Mouse (Mus musculus): ENCODE results near the gene Slamf7. TPM values are rescaled to one million over a fixed set of nuclear protein-coding genes. Genes with fewer than 3 reads are reported as not detected.

Slamf7 gene
- polyA plus RNA-seq, 1 experiment from 2014 or later, result not detected

GRCm38 (mm10) chr1:171630041-171630440 lies 22.8 kb downstream of the Slamf7 start:
- H3K27me3 ChIP-seq (ENCODE audit: control insufficient read depth, insufficient read depth, low read length), result no peaks in the 10 kb centered on the region
- H3K27ac ChIP-seq (ENCODE audit: low read depth, low read length), result no peak overlapping the region
- no peak overlapping the region for H3K4me2 ChIP-seq
- no peaks in the 10 kb centered on the region for H3K4me1 ChIP-seq (ENCODE audit: control insufficient read depth, insufficient read depth, low read length)
- no peaks in the 10 kb centered on the region for H3K36me3 ChIP-seq (ENCODE audit: control insufficient read depth, insufficient read depth, low read length)
- no peaks in the 10 kb centered on the region for H3K9me3 ChIP-seq (replicated peaks; ENCODE audit: control insufficient read depth, low read length)
- H3K9ac ChIP-seq (ENCODE audit: low read depth, low read length), result no peak overlapping the region
- 88% methylated on average over 7 of the region's 7 CpGs for WGBS (ENCODE audit: insufficient replicate concordance)
- no peak for ATAC-seq (replicated peaks; ENCODE audit: insufficient number of reproducible peaks, low FRiP score, low TSS enrichment)
- H3K4me3 ChIP-seq (ENCODE audit: low read depth, low read length), result no peak overlapping the region

- no peak for ATAC-seq (replicated peaks; ENCODE audit: insufficient number of reproducible peaks, low FRiP score, low TSS enrichment)
- 71% methylated on average over 6 of the region's 6 CpGs for WGBS (ENCODE audit: insufficient replicate concordance)
- H3K27me3 ChIP-seq (ENCODE audit: control insufficient read depth, insufficient read depth, low read length), result no peaks in the 10 kb centered on the region
- no peaks in the 10 kb centered on the region for H3K36me3 ChIP-seq (ENCODE audit: control insufficient read depth, insufficient read depth, low read length)
- no peak overlapping the region for H3K4me3 ChIP-seq (ENCODE audit: low read depth, low read length)
- no peak overlapping the region for H3K27ac ChIP-seq (ENCODE audit: low read depth, low read length)
- H3K9ac ChIP-seq (ENCODE audit: low read depth, low read length), result no peak overlapping the region
- no peak overlapping the region for H3K4me2 ChIP-seq
- no peaks in the 10 kb centered on the region for H3K9me3 ChIP-seq (replicated peaks; ENCODE audit: control insufficient read depth, low read length)
- no peaks in the 10 kb centered on the region for H3K4me1 ChIP-seq (ENCODE audit: control insufficient read depth, insufficient read depth, low read length)
Observed at GRCm38 (mm10) chr1:171629168-171629567, 23.7 kb downstream of the Slamf7 start.

- no peak overlapping the region for H3K4me2 ChIP-seq
- no peak overlapping the region for H3K4me3 ChIP-seq (ENCODE audit: low read depth, low read length)
- no peaks in the 10 kb centered on the region for H3K9me3 ChIP-seq (replicated peaks; ENCODE audit: control insufficient read depth, low read length)
- no peaks in the 10 kb centered on the region for H3K4me1 ChIP-seq (ENCODE audit: control insufficient read depth, insufficient read depth, low read length)
- WGBS (ENCODE audit: insufficient replicate concordance), result 73% methylated on average over 3 of the region's 3 CpGs
- H3K27me3 ChIP-seq (ENCODE audit: control insufficient read depth, insufficient read depth, low read length), result no peaks in the 10 kb centered on the region
- H3K9ac ChIP-seq (ENCODE audit: low read depth, low read length), result no peak overlapping the region
- no peaks in the 10 kb centered on the region for H3K36me3 ChIP-seq (ENCODE audit: control insufficient read depth, insufficient read depth, low read length)
- H3K27ac ChIP-seq (ENCODE audit: low read depth, low read length), result no peak overlapping the region
- no peak for ATAC-seq (replicated peaks; ENCODE audit: insufficient number of reproducible peaks, low FRiP score, low TSS enrichment)
Observed at GRCm38 (mm10) chr1:171627801-171628200, 25.0 kb downstream of the Slamf7 start.

GRCm38 (mm10) chr1:171620091-171620490 lies 32.7 kb downstream of the Slamf7 start:
- H3K9me3 ChIP-seq (replicated peaks; ENCODE audit: control insufficient read depth, low read length), result no peaks in the 10 kb centered on the region
- no peak overlapping the region for H3K9ac ChIP-seq (ENCODE audit: low read depth, low read length)
- H3K36me3 ChIP-seq (ENCODE audit: control insufficient read depth, insufficient read depth, low read length), result no peaks in the 10 kb centered on the region
- ATAC-seq (replicated peaks; ENCODE audit: insufficient number of reproducible peaks, low FRiP score, low TSS enrichment), result no peak
- 85% methylated on average over 6 of the region's 6 CpGs for WGBS (ENCODE audit: insufficient replicate concordance)
- H3K27ac ChIP-seq (ENCODE audit: low read depth, low read length), result no peak overlapping the region
- no peaks in the 10 kb centered on the region for H3K27me3 ChIP-seq (ENCODE audit: control insufficient read depth, insufficient read depth, low read length)
- no peaks in the 10 kb centered on the region for H3K4me1 ChIP-seq (ENCODE audit: control insufficient read depth, insufficient read depth, low read length)
- H3K4me3 ChIP-seq (ENCODE audit: low read depth, low read length), result no peak overlapping the region
- no peak overlapping the region for H3K4me2 ChIP-seq

GRCm38 (mm10) chr1:171619645-171620044 lies 33.2 kb downstream of the Slamf7 start:
- 77% methylated on average over 3 of the region's 3 CpGs for WGBS (ENCODE audit: insufficient replicate concordance)
- no peak for ATAC-seq (replicated peaks; ENCODE audit: insufficient number of reproducible peaks, low FRiP score, low TSS enrichment)
- H3K9ac ChIP-seq (ENCODE audit: low read depth, low read length), result no peak overlapping the region

GRCm38 (mm10) chr1:171619001-171619400 lies 33.8 kb downstream of the Slamf7 start:
- Histone ChIP-seq H3K4me2 (no peak overlapping the region), H3K27me3 (ENCODE audit: control insufficient read depth, insufficient read depth, low read length) (no peaks in the 10 kb centered on the region), H3K36me3 (ENCODE audit: control insufficient read depth, insufficient read depth, low read length) (no peaks in the 10 kb centered on the region), H3K9me3 (replicated peaks; ENCODE audit: control insufficient read depth, low read length) (no peaks in the 10 kb centered on the region), H3K9ac (ENCODE audit: low read depth, low read length) (no peak overlapping the region), H3K27ac (ENCODE audit: low read depth, low read length) (no peak overlapping the region), H3K4me3 (ENCODE audit: low read depth, low read length) (no peak overlapping the region), H3K4me1 (ENCODE audit: control insufficient read depth, insufficient read depth, low read length) (no peaks in the 10 kb centered on the region)
- ATAC-seq (replicated peaks; ENCODE audit: insufficient number of reproducible peaks, low FRiP score, low TSS enrichment), result no peak
- 75% methylated on average over 8 of the region's 8 CpGs for WGBS (ENCODE audit: insufficient replicate concordance)

More at GRCm38 (mm10) chr1:171619645-171620044, 33.2 kb downstream of the Slamf7 start:
- Histone ChIP-seq H3K4me1 (ENCODE audit: control insufficient read depth, insufficient read depth, low read length) (no peaks in the 10 kb centered on the region), H3K27ac (ENCODE audit: low read depth, low read length) (no peak overlapping the region), H3K4me2 (no peak overlapping the region), H3K36me3 (ENCODE audit: control insufficient read depth, insufficient read depth, low read length) (no peaks in the 10 kb centered on the region), H3K4me3 (ENCODE audit: low read depth, low read length) (no peak overlapping the region), H3K9me3 (replicated peaks; ENCODE audit: control insufficient read depth, low read length) (no peaks in the 10 kb centered on the region), H3K27me3 (ENCODE audit: control insufficient read depth, insufficient read depth, low read length) (no peaks in the 10 kb centered on the region)

GRCm38 (mm10) chr1:171616881-171617515 lies 35.8 kb downstream of the Slamf7 start:
- no peaks in the 10 kb centered on the region for H3K9me3 ChIP-seq (replicated peaks; ENCODE audit: control insufficient read depth, low read length)
- no peaks in the 10 kb centered on the region for H3K4me1 ChIP-seq (ENCODE audit: control insufficient read depth, insufficient read depth, low read length)
- H3K9ac ChIP-seq (ENCODE audit: low read depth, low read length), result no peak overlapping the region
- no peaks in the 10 kb centered on the region for H3K27me3 ChIP-seq (ENCODE audit: control insufficient read depth, insufficient read depth, low read length)
- H3K27ac ChIP-seq (ENCODE audit: low read depth, low read length), result no peak overlapping the region
- H3K4me2 ChIP-seq, result no peak overlapping the region
- H3K36me3 ChIP-seq (ENCODE audit: control insufficient read depth, insufficient read depth, low read length), result no peaks in the 10 kb centered on the region
- ATAC-seq (replicated peaks; ENCODE audit: insufficient number of reproducible peaks, low FRiP score, low TSS enrichment), result no peak
- 70% methylated on average over 11 of the region's 11 CpGs for WGBS (ENCODE audit: insufficient replicate concordance)
- H3K4me3 ChIP-seq (ENCODE audit: low read depth, low read length), result no peak overlapping the region

GRCm38 (mm10) chr1:171613962-171614361 lies 38.9 kb downstream of the Slamf7 start:
- no peaks in the 10 kb centered on the region for H3K4me1 ChIP-seq (ENCODE audit: control insufficient read depth, insufficient read depth, low read length)
- H3K4me2 ChIP-seq, result no peak overlapping the region
- 27% methylated on average over 2 of the region's 2 CpGs for WGBS (ENCODE audit: insufficient replicate concordance)
- H3K9ac ChIP-seq (ENCODE audit: low read depth, low read length), result no peak overlapping the region
- H3K36me3 ChIP-seq (ENCODE audit: control insufficient read depth, insufficient read depth, low read length), result no peaks in the 10 kb centered on the region
- no peak overlapping the region for H3K27ac ChIP-seq (ENCODE audit: low read depth, low read length)
- no peak for ATAC-seq (replicated peaks; ENCODE audit: insufficient number of reproducible peaks, low FRiP score, low TSS enrichment)
- no peaks in the 10 kb centered on the region for H3K9me3 ChIP-seq (replicated peaks; ENCODE audit: control insufficient read depth, low read length)
- no peaks in the 10 kb centered on the region for H3K27me3 ChIP-seq (ENCODE audit: control insufficient read depth, insufficient read depth, low read length)
- H3K4me3 ChIP-seq (ENCODE audit: low read depth, low read length), result no peak overlapping the region

- no peaks in the 10 kb centered on the region for H3K36me3 ChIP-seq (ENCODE audit: control insufficient read depth, insufficient read depth, low read length)
- ATAC-seq (replicated peaks; ENCODE audit: insufficient number of reproducible peaks, low FRiP score, low TSS enrichment), result no peak
- no peaks in the 10 kb centered on the region for H3K9me3 ChIP-seq (replicated peaks; ENCODE audit: control insufficient read depth, low read length)
- no peak overlapping the region for H3K9ac ChIP-seq (ENCODE audit: low read depth, low read length)
- H3K4me1 ChIP-seq (ENCODE audit: control insufficient read depth, insufficient read depth, low read length), result no peaks in the 10 kb centered on the region
- no peak overlapping the region for H3K4me2 ChIP-seq
- H3K4me3 ChIP-seq (ENCODE audit: low read depth, low read length), result no peak overlapping the region
- no peak overlapping the region for H3K27ac ChIP-seq (ENCODE audit: low read depth, low read length)
- no peaks in the 10 kb centered on the region for H3K27me3 ChIP-seq (ENCODE audit: control insufficient read depth, insufficient read depth, low read length)
- 16% methylated on average over 1 of the region's 1 CpGs for WGBS (ENCODE audit: insufficient replicate concordance)
Observed at GRCm38 (mm10) chr1:171610781-171611180, 42.1 kb downstream of the Slamf7 start.
